Mouse (Mus musculus): ENCODE data around the gene Kcnk4. TPM values are rescaled to one million over a fixed set of nuclear protein-coding genes. Genes with fewer than 3 reads are reported as not detected.

Gene Kcnk4
- total and polyA plus RNA-seq, 3 experiments: 0.21 to 0.80 TPM; not detected in 1

DNA sequence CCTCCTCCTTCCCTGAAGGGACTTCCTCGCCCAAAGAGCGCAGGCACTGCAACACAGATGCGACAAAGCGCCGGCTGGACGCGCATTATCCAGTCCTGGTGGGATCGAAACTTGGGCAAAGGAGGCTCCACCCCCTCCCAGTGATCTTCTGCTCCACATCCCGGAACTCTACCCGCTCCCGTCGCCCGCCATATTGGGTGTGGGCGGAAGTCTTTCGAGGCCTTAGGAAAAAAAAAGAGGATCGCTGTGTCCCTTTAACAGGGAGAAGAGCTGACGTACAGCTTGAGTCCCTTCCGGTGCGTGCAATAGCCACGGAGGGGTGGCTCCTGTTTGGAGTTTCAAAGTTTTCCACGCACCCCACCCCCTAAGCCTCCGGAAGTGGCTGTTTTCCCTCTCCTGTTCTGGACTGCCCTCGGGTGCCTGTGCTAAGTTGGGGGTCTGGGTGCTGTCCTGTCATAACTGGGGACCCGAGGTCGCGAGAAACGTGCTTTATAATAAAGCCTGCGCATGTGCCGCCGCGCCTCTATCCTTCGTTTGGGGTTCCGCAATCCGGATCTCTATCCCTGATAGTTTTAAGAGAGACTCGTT, 17.2 kb upstream of the Kcnk4 start:
- Histone ChIP-seq H3K4me3 (replicated peaks in 1 of 3; ENCODE audit: low read depth in 2 of 3, low read length in 2 of 3, poor library complexity in 1 of 3) (no peak overlapping the region), H3K79me2 (replicated peaks; ENCODE audit: control insufficient read depth, extremely low read depth, insufficient read depth, poor library complexity, severe bottlenecking) (no peaks in the 10 kb centered on the region), H3K9me3 (replicated peaks; ENCODE audit: low read length) (no peaks in the 10 kb centered on the region), H3K9ac (ENCODE audit: insufficient read depth, low read depth) (no peak overlapping the region), H3K27ac (ENCODE audit: insufficient read depth, low read depth) (no peak overlapping the region), H3K36me3 (replicated peaks in 1 of 2; ENCODE audit: control insufficient read depth in 1 of 2, insufficient read depth in 1 of 2, low read length in 1 of 2) (peaks cover 28 to 89% of the 10 kb centered on the region in 2 experiments), H3K4me2 (ENCODE audit: insufficient read depth, low read depth, poor library complexity, severe bottlenecking) (no peak overlapping the region), H3K27me3 (replicated peaks) (no peaks in the 10 kb centered on the region), H3K4me1 (ENCODE audit: control insufficient read depth in 1 of 2, insufficient read depth in 2 of 2) (peaks cover 15 to 30% of the 10 kb centered on the region in 2 experiments)
- DNase-seq (ENCODE audit: extremely low read depth): no peak
- dilution Hi-C loops (cut with MboI; ENCODE audit: extremely low pct_ligation_motif_present, extremely low pct_unique_long_range_greater_than_20kb, low sequenced_read_pairs): no loop called here
- in situ Hi-C loops (cut with MboI; ENCODE audit: low pct_ligation_motif_present, low pct_unique_long_range_greater_than_20kb, low sequenced_read_pairs): no loop called here
- TF ChIP-seq ELF1 (IDR thresholded peaks at IDR 0.05; ENCODE audit: low read depth, low read length): peak; percentile 27; the same call in 1 of the 2 replicates
- TF ChIP-seq JUND (conservative IDR thresholded peaks at IDR 0.05; ENCODE audit: low read depth, low read length): no peak

DNA sequence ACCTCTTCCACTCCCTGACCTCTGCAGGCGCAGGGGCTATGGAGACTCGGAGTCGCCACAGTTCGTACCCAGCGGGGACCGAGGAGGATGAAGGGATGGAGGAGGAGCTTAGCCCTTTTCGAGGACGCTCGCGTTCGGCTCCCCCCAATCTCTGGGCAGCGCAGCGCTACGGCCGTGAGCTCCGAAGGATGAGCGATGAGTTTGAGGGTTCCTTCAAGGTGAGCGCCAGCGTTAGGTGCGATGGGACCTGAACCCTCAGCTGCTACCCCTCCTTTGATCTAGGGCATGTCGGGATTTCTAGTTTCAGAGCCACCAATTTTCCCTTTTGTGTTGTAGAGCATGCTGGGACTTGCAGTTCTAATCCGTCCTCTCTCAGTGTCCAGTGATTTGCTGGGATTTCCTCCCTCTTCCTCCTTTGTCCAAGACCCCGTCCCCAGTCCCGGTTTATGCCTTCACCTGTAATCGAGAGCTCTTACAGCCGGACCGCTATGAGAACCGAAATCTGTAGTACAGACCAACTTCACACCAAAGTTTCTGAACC, 16.4 kb upstream of the Kcnk4 start:
- Histone ChIP-seq H3K4me1 (ENCODE audit: control insufficient read depth in 1 of 2, insufficient read depth in 2 of 2) (peaks cover 12 to 25% of the 10 kb centered on the region in 2 experiments), H3K36me3 (replicated peaks in 1 of 2; ENCODE audit: control insufficient read depth in 1 of 2, insufficient read depth in 1 of 2, low read length in 1 of 2) (peaks cover 24 to 89% of the 10 kb centered on the region in 2 experiments), H3K27ac (ENCODE audit: insufficient read depth, low read depth) (no peak overlapping the region), H3K4me2 (ENCODE audit: insufficient read depth, low read depth, poor library complexity, severe bottlenecking) (no peak overlapping the region), H3K4me3 (replicated peaks in 1 of 3; ENCODE audit: low read depth in 2 of 3, low read length in 2 of 3, poor library complexity in 1 of 3) (no peak overlapping the region), H3K79me2 (replicated peaks; ENCODE audit: control insufficient read depth, extremely low read depth, insufficient read depth, poor library complexity, severe bottlenecking) (no peaks in the 10 kb centered on the region), H3K9ac (ENCODE audit: insufficient read depth, low read depth) (no peak overlapping the region), H3K9me3 (replicated peaks; ENCODE audit: low read length) (no peaks in the 10 kb centered on the region), H3K27me3 (replicated peaks) (no peaks in the 10 kb centered on the region)
- in situ Hi-C loops (cut with MboI; ENCODE audit: low pct_ligation_motif_present, low pct_unique_long_range_greater_than_20kb, low sequenced_read_pairs) (no loop called here), dilution Hi-C loops (cut with MboI; ENCODE audit: extremely low pct_ligation_motif_present, extremely low pct_unique_long_range_greater_than_20kb, low sequenced_read_pairs) (no loop called here)
- TF ChIP-seq BHLHE40 (IDR thresholded peaks at IDR 0.05; ENCODE audit: low read depth, low read length): no peak
- no peak for TF ChIP-seq EP300 (IDR thresholded peaks at IDR 0.05; ENCODE audit: low read length)
- TF ChIP-seq KAT2A (IDR thresholded peaks at IDR 0.05; ENCODE audit: insufficient replicate concordance, low read length): no peak
- TF ChIP-seq TBP (conservative IDR thresholded peaks at IDR 0.05; ENCODE audit: low read depth, low read length): no peak
- TF ChIP-seq CTCF (conservative IDR thresholded peaks at IDR 0.05 in 1 of 2, IDR thresholded peaks at IDR 0.05 in 1 of 2; ENCODE audit: low read depth in 2 of 2, low read length in 2 of 2): no peak
- TF ChIP-seq JUN (IDR thresholded peaks at IDR 0.05; ENCODE audit: insufficient read depth, low read depth, low read length): no peak
- no peak for TF ChIP-seq HCFC1 (IDR thresholded peaks at IDR 0.05; ENCODE audit: low read depth, low read length)
- no peak for TF ChIP-seq ZNF384 (IDR thresholded peaks at IDR 0.05; ENCODE audit: low read depth, low read length)
- no peak for TF ChIP-seq RAD21 (IDR thresholded peaks at IDR 0.05; ENCODE audit: low read depth, low read length)
- TF ChIP-seq MYC (IDR thresholded peaks at IDR 0.05; ENCODE audit: low read depth, low read length): no peak
- no peak for TF ChIP-seq E2F4 (IDR thresholded peaks at IDR 0.05; ENCODE audit: insufficient replicate concordance, low read depth, low read length)
- TF ChIP-seq USF2 (conservative IDR thresholded peaks at IDR 0.05; ENCODE audit: low read depth, low read length): no peak
- TF ChIP-seq SMC3 (IDR thresholded peaks at IDR 0.05; ENCODE audit: low read depth, low read length): no peak
- TF ChIP-seq NRF1 (IDR thresholded peaks at IDR 0.05; ENCODE audit: low read depth, low read length): no peak
- TF ChIP-seq MEF2A (IDR thresholded peaks at IDR 0.05; ENCODE audit: borderline replicate concordance, low read depth, low read length): no peak
- no peak for TF ChIP-seq USF1 (IDR thresholded peaks at IDR 0.05; ENCODE audit: low read depth, low read length)
- TF ChIP-seq TCF12 (IDR thresholded peaks at IDR 0.05; ENCODE audit: low read depth, low read length): no peak
- no peak for TF ChIP-seq MAX (IDR thresholded peaks at IDR 0.05; ENCODE audit: low read length)
- TF ChIP-seq CHD1 (IDR thresholded peaks at IDR 0.05; ENCODE audit: low read depth, low read length): no peak
- no peak for TF ChIP-seq ZC3H11A (IDR thresholded peaks at IDR 0.05; ENCODE audit: low read depth, low read length)
- no peak for DNase-seq (ENCODE audit: extremely low read depth)

Data from CH12.LX (cell line).